Mouse (Mus musculus) small intestine, adult 2 months (tissue): ENCODE data around the gene Mn1. TPM values are rescaled to one million over a fixed set of nuclear protein-coding genes. Genes with fewer than 3 reads are reported as not detected.

Experiments used
- H3K27ac ChIP-seq: fragments of 200-500 bp; 2 replicates; pipeline ENCODE4 v1.5.1; 2012; ENCODE audit warnings: low read depth, low read length, control low read depth, inconsistent platforms; ENCODE audit not compliant: insufficient read depth
- H3K27me3 ChIP-seq: fragments of 200-500 bp; 2 replicates; pipeline ENCODE4 v1.6.1; 2012; ENCODE audit warnings: mild to moderate bottlenecking, moderate library complexity, low read length, inconsistent platforms; ENCODE audit not compliant: control insufficient read depth, insufficient read depth
- H3K36me3 ChIP-seq: fragments of 200-500 bp; 2 replicates; pipeline ENCODE4 v1.6.1; 2012; ENCODE audit warnings: mild to moderate bottlenecking, low read length, control low read depth, inconsistent platforms; ENCODE audit not compliant: control insufficient read depth, insufficient read depth
- H3K4me1 ChIP-seq: fragments of 200-500 bp; 2 replicates; pipeline ENCODE4 v1.6.1; 2012; ENCODE audit warnings: low read length, inconsistent platforms, mixed read lengths; ENCODE audit not compliant: control insufficient read depth, insufficient read depth, insufficient read length
- H3K4me3 ChIP-seq: fragments of 200-500 bp; 2 replicates; pipeline ENCODE4 v1.5.1; 2012; ENCODE audit warnings: low read depth, mild to moderate bottlenecking, control low read depth, inconsistent platforms, low read length, moderate library complexity
- CTCF ChIP-seq: fragments of 200-500 bp; IDR thresholded peaks from 2 replicates; pipeline ENCODE4 v1.5.1; 2012; ENCODE audit warnings: low read depth, mild to moderate bottlenecking, control low read depth, inconsistent platforms, low read length, moderate library complexity, mixed read lengths; ENCODE audit not compliant: insufficient replicate concordance, insufficient read length; ENCODE audit errors: extremely low read depth
- POLR2A ChIP-seq: fragments of 200-500 bp; IDR thresholded peaks from 2 replicates; pipeline ENCODE4 v1.6.1; 2012; ENCODE audit warnings: low read depth, mild to moderate bottlenecking, control low read depth, inconsistent platforms, low read length, moderate library complexity
- WGBS: fragments of 180-500 bp; shearing (Covaris S2); methylation state at CpG from one replicate; pipeline ENCODE4 v1.1.7; 2018; 5-methylcytosine and 5-hydroxymethylcytosine counted together
- polyA plus RNA-seq: library from polyadenylated mRNA; depleted of rRNA; stranded (reverse); fragments of >200 nt; gene quantifications from 2 replicates; pipeline ENCODE4 v1.2.3, GENCODE M21; 2012

Mn1 gene
- polyA plus RNA-seq, 1 experiment: 2.2 TPM

GRCm38 (mm10) chr5:111469195-111469882, 52.2 kb downstream of the Mn1 start:
- no peak for TF ChIP-seq POLR2A
- no peak for TF ChIP-seq CTCF
- Histone ChIP-seq H3K27ac (no peak overlapping the region), H3K27me3 (no peaks in the 10 kb centered on the region), H3K4me1 (no peaks in the 10 kb centered on the region), H3K36me3 (no peaks in the 10 kb centered on the region), H3K4me3 (no peak overlapping the region)
- 37% methylated on average over 7 of the region's 7 CpGs for WGBS

GRCm38 (mm10) chr5:111470875-111471274, 53.7 kb downstream of the Mn1 start:
- no peaks in the 10 kb centered on the region for H3K27me3 ChIP-seq
- 73% methylated on average over 4 of the region's 4 CpGs for WGBS
- H3K27ac ChIP-seq: no peak overlapping the region
- TF ChIP-seq POLR2A (no peak), CTCF (no peak)
- H3K4me3 ChIP-seq: no peak overlapping the region
- no peaks in the 10 kb centered on the region for H3K4me1 ChIP-seq
- no peaks in the 10 kb centered on the region for H3K36me3 ChIP-seq

- Histone ChIP-seq H3K27me3 (no peaks in the 10 kb centered on the region), H3K27ac (no peak overlapping the region), H3K36me3 (no peaks in the 10 kb centered on the region), H3K4me1 (no peaks in the 10 kb centered on the region), H3K4me3 (no peak overlapping the region)
- WGBS: 72% methylated on average over 11 of the region's 11 CpGs
- TF ChIP-seq CTCF: no peak
- no peak for TF ChIP-seq POLR2A
These were observed 56.3 kb downstream of the Mn1 start for GRCm38 (mm10) chr5:111473425-111473824.

DNA sequence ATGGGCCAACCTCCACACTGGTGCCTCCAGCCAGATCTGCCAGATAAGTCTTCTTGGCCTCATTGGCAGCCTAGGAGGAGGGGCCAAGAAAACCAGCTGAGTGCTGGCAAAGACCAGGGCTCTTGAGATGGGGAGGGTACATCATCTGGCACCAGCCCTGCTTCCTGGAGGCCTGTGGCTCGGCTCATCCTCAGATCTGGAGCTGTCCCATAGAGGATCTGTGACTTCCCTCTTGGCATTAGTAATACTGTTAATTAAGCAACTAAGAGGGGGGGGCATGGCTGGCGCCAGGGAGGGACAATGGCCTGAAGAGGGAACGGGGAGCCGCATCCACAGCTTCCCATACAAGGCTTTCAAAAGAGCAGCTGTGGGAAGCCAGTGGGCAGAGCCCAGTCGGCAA, 58.6 kb downstream of the Mn1 start:
- TF ChIP-seq CTCF (no peak), POLR2A (no peak)
- no peaks in the 10 kb centered on the region for H3K36me3 ChIP-seq
- 88% methylated on average over 5 of the region's 5 CpGs for WGBS
- H3K4me1 ChIP-seq: no peaks in the 10 kb centered on the region
- no peaks in the 10 kb centered on the region for H3K27me3 ChIP-seq
- H3K27ac ChIP-seq: no peak overlapping the region
- no peak overlapping the region for H3K4me3 ChIP-seq

GRCm38 (mm10) chr5:111476141-111476540, 59.0 kb downstream of the Mn1 start:
- Histone ChIP-seq H3K36me3 (no peaks in the 10 kb centered on the region), H3K27ac (no peak overlapping the region), H3K4me1 (no peaks in the 10 kb centered on the region), H3K27me3 (no peaks in the 10 kb centered on the region), H3K4me3 (no peak overlapping the region)
- no peak for TF ChIP-seq POLR2A
- no peak for TF ChIP-seq CTCF
- 80% methylated on average over 6 of the region's 6 CpGs for WGBS

- WGBS: 24% methylated on average over 4 of the region's 4 CpGs
- no peaks in the 10 kb centered on the region for H3K36me3 ChIP-seq
- no peak overlapping the region for H3K4me3 ChIP-seq
- TF ChIP-seq CTCF: no peak
- no peak for TF ChIP-seq POLR2A
- no peaks in the 10 kb centered on the region for H3K4me1 ChIP-seq
- H3K27ac ChIP-seq: no peak overlapping the region
- no peaks in the 10 kb centered on the region for H3K27me3 ChIP-seq
These were observed 68.7 kb downstream of the Mn1 start for GRCm38 (mm10) chr5:111485907-111486306.

- H3K27me3 ChIP-seq: no peaks in the 10 kb centered on the region
- H3K27ac ChIP-seq: no peak overlapping the region
- H3K36me3 ChIP-seq: no peaks in the 10 kb centered on the region
- no peak overlapping the region for H3K4me3 ChIP-seq
- WGBS: 59% methylated on average over 7 of the region's 7 CpGs
- TF ChIP-seq POLR2A (no peak), CTCF (no peak)
- H3K4me1 ChIP-seq: no peaks in the 10 kb centered on the region
These were observed 72.0 kb downstream of the Mn1 start for GRCm38 (mm10) chr5:111489022-111489616.
